Mouse (Mus musculus): ENCODE measurements around the gene Raet1e. TPM values are rescaled to one million over a fixed set of nuclear protein-coding genes. Genes with fewer than 3 reads are reported as not detected.
A peak's percentile ranks its signal among the peaks of the same experiment; 100 is the strongest.
"Not testable (repeated sequence)": the region's sequence is repeated elsewhere in the genome, so short reads cannot be mapped to it uniquely, and the experiment has no call there.

Gene Raet1e
- total RNA-seq, 2 experiments from 2014 or later = not detected

GRCm38 (mm10) chr10:22353548-22354195, 195.3 kb downstream of the Raet1e start:
- intact Hi-C loops (cut with DNase I); DNase-seq: not testable (repeated sequence)

- DNase-seq; intact Hi-C loops (cut with DNase I): not testable (repeated sequence)
Measured at GRCm38 (mm10) chr10:22354196-22354574, 195.8 kb downstream of the Raet1e start.

- DNase-seq; intact Hi-C loops (cut with DNase I): not testable (repeated sequence)
Measured at GRCm38 (mm10) chr10:22357373-22357772, 199.0 kb downstream of the Raet1e start.

GRCm38 (mm10) chr10:22360252-22360651, 201.9 kb downstream of the Raet1e start, which contains the start of gene Raet1d:
TSS of gene Raet1d (plus strand) at chr10:22360552.
- DNase-seq; intact Hi-C loops (cut with DNase I): not testable (repeated sequence)

GRCm38 (mm10) chr10:22360957-22361356, 202.6 kb downstream of the Raet1e start:
- intact Hi-C loops (cut with DNase I); DNase-seq: not testable (repeated sequence)

GRCm38 (mm10) chr10:22361415-22362352, 203.3 kb downstream of the Raet1e start:
- intact Hi-C loops (cut with DNase I); DNase-seq: not testable (repeated sequence)

GRCm38 (mm10) chr10:22362466-22362865, 204.1 kb downstream of the Raet1e start:
- DNase-seq; intact Hi-C loops (cut with DNase I): not testable (repeated sequence)

- DNase-seq; intact Hi-C loops (cut with DNase I): not testable (repeated sequence)
Measured at GRCm38 (mm10) chr10:22364915-22365314, 206.5 kb downstream of the Raet1e start.

- intact Hi-C loops (cut with DNase I); DNase-seq: not testable (repeated sequence)
Measured at GRCm38 (mm10) chr10:22381226-22381625, 222.9 kb downstream of the Raet1e start.

- DNase-seq; intact Hi-C loops (cut with DNase I): not testable (repeated sequence)
Measured at GRCm38 (mm10) chr10:22390146-22390545, 231.8 kb downstream of the Raet1e start.

- DNase-seq; intact Hi-C loops (cut with DNase I): not testable (repeated sequence)
Measured at GRCm38 (mm10) chr10:22391616-22392015, 233.2 kb downstream of the Raet1e start.

- DNase-seq; intact Hi-C loops (cut with DNase I): not testable (repeated sequence)
Measured at GRCm38 (mm10) chr10:22393028-22393824, 234.9 kb downstream of the Raet1e start.

- intact Hi-C loops (cut with DNase I); DNase-seq: not testable (repeated sequence)
Measured at GRCm38 (mm10) chr10:22396680-22397079, 238.3 kb downstream of the Raet1e start.

- peak; percentile 41 to 60 for DNase-seq
Measured at GRCm38 (mm10) chr10:22402225-22402917, 244.0 kb downstream of the Raet1e start.

GRCm38 (mm10) chr10:22413702-22414494, 255.5 kb downstream of the Raet1e start:
- intact Hi-C loops (cut with DNase I) = not testable (repeated sequence)
- peak; percentile 3 to 19 for DNase-seq

More at GRCm38 (mm10) chr10:22402225-22402917, 244.0 kb downstream of the Raet1e start:
- intact Hi-C loops (cut with DNase I) = not testable (repeated sequence)

Measured in heart, postnatal 36 days (tissue).